Mouse (Mus musculus) heart, embryonic 14.5 days (tissue): ENCODE results near the gene Nphs1. TPM values are rescaled to one million over a fixed set of nuclear protein-coding genes. Genes with fewer than 3 reads are reported as not detected.

Experiments
- ATAC-seq: fragments of 200-750 bp; cut with Nextera tagmentation; 2 replicates; pipeline ENCODE4 v1.8.0; 2017; ENCODE audit warnings: low read depth, moderate TSS enrichment; ENCODE audit not compliant: insufficient number of reproducible peaks, insufficient read depth, low FRiP score
- H3K27ac ChIP-seq, 2 experiments: fragments of 200-500 bp in 1 of 2; fragments of 300-500 bp in 1 of 2; sonication (generic) in 1 of 2; replicated peaks in 1 of 2; 2 replicates each; pipeline ENCODE4 v1.5.1; 2012 to 2014; ENCODE audit warnings: low read depth in 2 of 2, low read length in 2 of 2, control low read depth in 1 of 2, mild to moderate bottlenecking in 1 of 2, mixed read lengths in 1 of 2; ENCODE audit not compliant: control insufficient read depth in 1 of 2, insufficient read depth in 1 of 2
- H3K27me3 ChIP-seq: fragments of 300-500 bp; sonication (generic); 2 replicates; pipeline ENCODE4 v1.6.1; 2014; ENCODE audit warnings: mild to moderate bottlenecking, low read length, control low read depth; ENCODE audit not compliant: control insufficient read depth, insufficient read depth
- H3K36me3 ChIP-seq: fragments of 300-500 bp; sonication (generic); 2 replicates; pipeline ENCODE4 v1.6.1; 2014; ENCODE audit warnings: mild to moderate bottlenecking, control low read depth, low read length, mixed read lengths; ENCODE audit not compliant: control insufficient read depth, insufficient read depth
- H3K4me1 ChIP-seq, 2 experiments: fragments of 200-500 bp in 1 of 2; fragments of 300-500 bp in 1 of 2; sonication (generic) in 1 of 2; 2 replicates each; pipeline ENCODE4 v1.6.1; 2012 to 2014; ENCODE audit warnings: low read length in 2 of 2, control low read depth in 1 of 2, mixed read lengths in 1 of 2; ENCODE audit not compliant: control insufficient read depth in 2 of 2, insufficient read depth in 2 of 2
- H3K4me2 ChIP-seq: fragments of 300-500 bp; sonication (generic); 2 replicates; pipeline ENCODE4 v1.6.1; 2014; ENCODE audit warnings: mild to moderate bottlenecking, low read length
- H3K4me3 ChIP-seq, 2 experiments: fragments of 200-500 bp in 1 of 2; fragments of 300-500 bp in 1 of 2; sonication (generic) in 1 of 2; 2 replicates each; pipeline ENCODE4 v1.5.1; 2012 to 2014; ENCODE audit warnings: low read length in 2 of 2, mild to moderate bottlenecking in 2 of 2, control low read depth in 1 of 2, low read depth in 1 of 2, moderate library complexity in 1 of 2; ENCODE audit not compliant: control insufficient read depth in 1 of 2, insufficient read depth in 1 of 2
- H3K9ac ChIP-seq: fragments of 300-500 bp; sonication (generic); 2 replicates; pipeline ENCODE4 v1.6.1; 2014; ENCODE audit warnings: mild to moderate bottlenecking, low read length
- H3K9me3 ChIP-seq: fragments of 300-500 bp; sonication (generic); 2 replicates; pipeline ENCODE4 v1.6.1; 2016; ENCODE audit warnings: low read length, control low read depth; ENCODE audit not compliant: control insufficient read depth
- WGBS: fragments of 180-500 bp; shearing (Covaris S2); extraction: QIAGEN DNeasy Blood & Tissue Kit; methylation state at CpG from one replicate; pipeline ENCODE4 v1.1.7; 2014; 5-methylcytosine and 5-hydroxymethylcytosine counted together
- polyA plus RNA-seq: library from polyadenylated mRNA; unstranded; fragments of >200 nt; fragmentation: Nextera tagmentation; extraction: Ambion mirVana; gene quantifications from 2 replicates; pipeline ENCODE4 v1.2.1, GENCODE M21; 2014

The Nphs1 gene
- polyA plus RNA-seq, 1 experiment from 2014 or later = 0.14 TPM

DNA sequence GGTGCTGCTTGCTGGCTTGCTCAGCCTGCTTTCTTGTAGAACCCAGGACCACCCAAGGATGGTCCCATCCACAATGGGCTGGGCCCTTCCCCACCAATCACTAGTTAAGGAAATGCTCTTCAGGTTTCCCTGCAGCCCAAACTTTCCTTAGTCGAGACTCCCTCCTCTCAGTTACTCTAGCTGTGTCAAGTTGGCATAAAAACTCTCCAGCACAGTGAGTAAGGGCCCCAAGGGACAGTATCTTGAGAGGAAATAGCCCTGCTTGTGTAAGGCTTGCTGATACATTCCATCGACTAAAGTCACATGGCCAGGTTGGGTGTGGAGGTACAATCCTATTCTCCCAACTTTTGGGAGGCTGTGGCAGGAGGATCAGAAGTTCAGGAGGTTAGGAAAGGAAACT lies 27.9 kb upstream of the Nphs1 start:
- Histone ChIP-seq H3K36me3 (peaks cover 16% of the 10 kb centered on the region), H3K27ac (no peak overlapping the region), H3K4me1 (no peaks in the 10 kb centered on the region), H3K27me3 (peaks cover under 1% of the 10 kb centered on the region), H3K9me3 (no peaks in the 10 kb centered on the region), H3K9ac (no peak overlapping the region), H3K4me3 (no peak overlapping the region), H3K4me2 (no peak overlapping the region)
- ATAC-seq = no peak
- 30% methylated on average over 2 of the region's 2 CpGs for WGBS

DNA sequence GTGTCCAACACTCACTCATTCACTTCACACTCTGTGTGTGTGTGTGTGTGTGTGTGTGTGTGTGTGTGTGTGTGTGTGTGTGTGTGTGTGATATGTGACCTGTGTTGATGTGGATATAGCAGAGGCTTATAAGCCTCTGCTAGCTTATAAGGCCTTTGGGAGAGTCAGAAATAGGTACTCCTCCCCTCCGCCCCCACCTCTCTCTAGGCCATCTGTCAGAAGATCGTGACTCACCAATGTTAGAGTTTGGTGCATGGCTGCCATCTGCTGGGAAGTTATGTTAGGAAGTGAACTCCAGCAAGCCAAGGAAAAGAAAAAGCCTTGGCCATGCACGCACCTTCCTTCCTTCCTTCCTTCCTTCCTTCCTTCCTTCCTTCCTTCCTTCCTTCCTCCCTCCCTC lies 26.3 kb upstream of the Nphs1 start:
- H3K36me3 ChIP-seq = peaks cover 7% of the 10 kb centered on the region
- H3K4me1 ChIP-seq = no peaks in the 10 kb centered on the region
- 6% methylated on average over 3 of the region's 3 CpGs for WGBS
- H3K9ac ChIP-seq = no peak overlapping the region
- H3K9me3 ChIP-seq = no peaks in the 10 kb centered on the region
- no peak overlapping the region for H3K4me3 ChIP-seq
- H3K4me2 ChIP-seq = no peak overlapping the region
- peaks cover 17% of the 10 kb centered on the region for H3K27me3 ChIP-seq
- no peak overlapping the region for H3K27ac ChIP-seq
- ATAC-seq = no peak

DNA sequence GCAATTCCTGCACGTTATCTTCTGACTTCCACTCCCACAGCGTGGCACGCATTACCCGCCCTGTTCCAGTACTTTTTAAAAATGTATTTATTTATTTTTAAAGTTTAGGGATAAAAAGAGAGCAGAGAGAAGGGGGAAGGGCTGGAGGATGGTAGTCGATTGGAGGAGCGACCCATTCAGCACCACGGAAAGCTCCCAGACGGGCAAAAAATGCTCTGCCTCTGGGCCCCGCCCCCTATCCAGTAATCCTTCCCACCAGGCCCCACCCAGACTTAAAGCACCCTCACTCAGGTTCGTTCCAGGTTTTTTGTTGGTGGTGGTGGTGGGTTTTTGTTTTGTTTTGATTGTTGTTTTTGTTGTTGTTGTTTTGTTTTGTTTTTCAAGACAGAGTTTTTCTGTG lies 23.9 kb upstream of the Nphs1 start:
- peaks cover 23% of the 10 kb centered on the region for H3K27me3 ChIP-seq
- ATAC-seq = no peak
- no peak overlapping the region for H3K4me3 ChIP-seq
- H3K4me2 ChIP-seq = no peak overlapping the region
- H3K36me3 ChIP-seq = no peaks in the 10 kb centered on the region
- 2% methylated on average over 10 of the region's 10 CpGs for WGBS
- H3K27ac ChIP-seq = no peak overlapping the region
- no peak overlapping the region for H3K9ac ChIP-seq
- no peaks in the 10 kb centered on the region for H3K4me1 ChIP-seq
- no peaks in the 10 kb centered on the region for H3K9me3 ChIP-seq

DNA sequence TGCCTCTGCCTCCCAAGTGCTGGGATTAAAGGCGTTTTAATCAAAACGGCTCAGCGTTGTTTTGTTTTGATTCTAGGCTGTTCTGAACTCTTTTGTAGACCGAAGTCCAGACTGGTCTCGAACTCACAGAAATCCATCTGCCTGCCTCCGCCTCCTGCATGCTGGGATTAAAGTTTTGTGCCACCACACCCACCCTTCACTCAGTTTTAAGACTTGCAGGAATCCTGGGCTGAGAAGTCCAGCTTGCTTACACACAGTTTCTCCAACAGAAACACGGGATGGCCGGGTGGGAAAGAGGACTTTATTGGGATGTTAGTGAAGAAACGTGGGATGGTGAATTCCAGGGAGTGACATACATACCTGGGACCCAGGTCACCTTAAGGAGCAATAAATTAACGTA lies 23.4 kb upstream of the Nphs1 start:
- Histone ChIP-seq H3K9ac (no peak overlapping the region), H3K27me3 (peaks cover 23% of the 10 kb centered on the region), H3K36me3 (no peaks in the 10 kb centered on the region), H3K9me3 (no peaks in the 10 kb centered on the region), H3K4me3 (no peak overlapping the region), H3K27ac (no peak overlapping the region), H3K4me2 (no peak overlapping the region), H3K4me1 (no peaks in the 10 kb centered on the region)
- ATAC-seq = no peak
- WGBS = 60% methylated on average over 10 of the region's 10 CpGs

DNA sequence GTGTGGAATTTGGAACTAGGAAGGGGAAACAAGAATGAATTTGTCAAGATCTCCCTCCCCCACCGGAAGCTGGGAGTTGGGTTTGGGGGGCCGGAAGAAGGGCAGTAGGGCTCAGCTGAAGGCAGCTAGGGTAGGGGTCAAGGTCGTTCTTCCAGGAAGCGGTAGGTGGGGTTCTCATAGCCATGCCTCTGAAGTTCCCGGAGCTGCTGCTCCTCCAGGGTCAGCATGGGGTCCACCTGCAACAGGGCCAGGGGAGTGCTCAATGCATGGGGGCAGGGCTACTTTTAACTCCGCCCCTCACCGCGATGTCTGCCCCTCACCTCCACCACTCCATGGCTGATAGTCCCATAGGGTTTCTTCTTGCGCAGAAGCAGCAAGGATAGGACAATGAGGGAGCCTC lies 23.0 kb upstream of the Nphs1 start:
- H3K36me3 ChIP-seq = no peaks in the 10 kb centered on the region
- 40% methylated on average over 9 of the region's 9 CpGs for WGBS
- H3K9me3 ChIP-seq = no peaks in the 10 kb centered on the region
- no peaks in the 10 kb centered on the region for H3K4me1 ChIP-seq
- no peak overlapping the region for H3K4me2 ChIP-seq
- H3K4me3 ChIP-seq = no peak overlapping the region
- H3K27ac ChIP-seq = no peak overlapping the region
- ATAC-seq = no peak
- H3K9ac ChIP-seq = no peak overlapping the region
- peaks cover 23% of the 10 kb centered on the region for H3K27me3 ChIP-seq

DNA sequence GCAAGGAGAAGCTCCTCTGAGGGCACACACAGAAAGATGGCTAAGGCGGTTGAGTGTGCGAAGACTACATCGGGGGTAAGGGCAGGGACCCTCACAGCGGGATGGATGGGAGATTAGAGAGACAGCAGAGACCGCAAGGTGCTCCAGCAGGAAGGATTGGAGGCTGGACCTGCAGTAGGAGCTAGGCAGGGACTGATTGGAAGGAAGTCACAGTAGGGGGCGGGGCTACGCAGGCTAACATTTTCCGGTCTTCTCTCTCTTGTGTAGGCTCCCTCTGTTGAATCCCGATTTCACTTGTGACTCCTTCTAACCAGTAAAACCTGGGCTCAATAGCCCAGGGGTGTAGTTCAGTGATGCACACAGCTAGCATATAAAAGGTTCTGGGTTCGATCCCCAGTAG lies 21.2 kb upstream of the Nphs1 start:
- WGBS = 18% methylated on average over 10 of the region's 10 CpGs
- no peak for ATAC-seq
- Histone ChIP-seq H3K9ac (no peak overlapping the region), H3K27ac (no peak overlapping the region), H3K9me3 (no peaks in the 10 kb centered on the region), H3K36me3 (no peaks in the 10 kb centered on the region), H3K4me1 (no peaks in the 10 kb centered on the region), H3K27me3 (peaks cover 23% of the 10 kb centered on the region), H3K4me2 (no peak overlapping the region), H3K4me3 (no peak overlapping the region)

DNA sequence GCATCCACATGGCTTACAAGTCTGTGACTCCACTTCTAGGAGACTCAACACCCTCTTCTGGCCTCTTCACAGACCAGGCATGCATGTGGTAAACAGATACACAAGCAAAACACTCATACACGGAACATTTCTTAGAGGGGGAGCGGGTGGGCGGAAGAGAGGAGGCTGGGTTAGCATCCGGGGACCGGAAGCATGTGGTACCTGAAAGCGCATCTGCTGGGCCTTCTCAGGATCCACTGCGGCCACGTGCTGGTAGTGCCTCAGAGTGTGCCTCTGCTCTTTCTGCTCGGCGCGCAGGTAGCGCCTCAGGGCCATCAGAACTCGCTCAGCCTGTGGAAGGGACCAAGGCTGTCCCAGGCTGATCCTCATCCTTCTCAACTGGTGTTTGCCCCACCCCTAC lies 18.4 kb upstream of the Nphs1 start:
- 69% methylated on average over 13 of the region's 13 CpGs for WGBS
- no peak overlapping the region for H3K4me3 ChIP-seq
- no peak overlapping the region for H3K4me2 ChIP-seq
- H3K27ac ChIP-seq = no peak overlapping the region
- H3K9ac ChIP-seq = no peak overlapping the region
- H3K36me3 ChIP-seq = no peaks in the 10 kb centered on the region
- no peak for ATAC-seq
- no peaks in the 10 kb centered on the region for H3K9me3 ChIP-seq
- H3K27me3 ChIP-seq = peaks cover 42% of the 10 kb centered on the region
- peaks cover 4 to 8% of the 10 kb centered on the region in 2 experiments; a peak in 2 of 4 replicates for H3K4me1 ChIP-seq

DNA sequence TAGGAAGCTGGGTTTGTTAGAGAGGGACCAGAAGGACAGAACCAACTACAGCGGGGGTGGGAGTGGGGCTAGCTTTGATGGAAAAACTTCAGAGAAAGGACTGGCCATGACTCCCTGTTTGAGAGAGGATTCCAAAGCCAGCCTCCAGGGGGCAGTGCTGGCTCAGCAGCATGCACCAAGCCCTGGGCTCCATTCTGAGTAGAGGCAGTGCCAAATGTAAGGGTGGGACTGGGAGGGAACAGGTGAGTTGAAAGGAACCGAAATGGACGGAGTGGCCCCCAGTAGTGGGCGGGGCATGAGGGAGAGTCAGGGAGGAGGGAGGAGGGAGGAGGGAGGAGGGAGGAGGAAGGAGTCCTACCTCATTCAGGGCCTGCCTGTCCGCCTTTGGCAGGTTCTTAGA lies 17.4 kb upstream of the Nphs1 start:
- no peak overlapping the region for H3K4me2 ChIP-seq
- H3K9me3 ChIP-seq = no peaks in the 10 kb centered on the region
- H3K36me3 ChIP-seq = no peaks in the 10 kb centered on the region
- H3K4me3 ChIP-seq = no peak overlapping the region
- H3K27me3 ChIP-seq = peaks cover 46% of the 10 kb centered on the region
- no peak overlapping the region for H3K9ac ChIP-seq
- 26% methylated on average over 5 of the region's 5 CpGs for WGBS
- H3K4me1 ChIP-seq = peaks cover 8 to 12% of the 10 kb centered on the region in 2 experiments; a peak in 2 of 4 replicates
- no peak for ATAC-seq
- no peak overlapping the region for H3K27ac ChIP-seq
